Mouse (Mus musculus) ES-Bruce4 (cell line): ENCODE measurements around the gene Cwc15. TPM values are rescaled to one million over a fixed set of nuclear protein-coding genes. Genes with fewer than 3 reads are reported as not detected.
A peak's percentile ranks its signal among the peaks of the same experiment; 100 is the strongest.

ENCODE experiments used
- H3K27ac ChIP-seq: 2 replicates; pipeline ENCODE4 v1.5.1; 2012; ENCODE audit warnings: low read length, inconsistent platforms; ENCODE audit not compliant: insufficient read depth
- H3K27me3 ChIP-seq: 2 replicates; pipeline ENCODE4 v1.6.1; 2012; ENCODE audit warnings: mild to moderate bottlenecking, low read length, inconsistent platforms; ENCODE audit not compliant: control insufficient read depth, poor library complexity, insufficient read depth, severe bottlenecking
- H3K36me3 ChIP-seq: 2 replicates; pipeline ENCODE4 v1.6.1; 2012; ENCODE audit warnings: inconsistent platforms, mild to moderate bottlenecking, low read length, moderate library complexity; ENCODE audit not compliant: control insufficient read depth, poor library complexity, insufficient read depth, severe bottlenecking
- H3K4me1 ChIP-seq: one replicate; pipeline ENCODE4 v1.8.1; 2011; ENCODE audit warnings: low read length; ENCODE audit not compliant: control insufficient read depth, insufficient read depth
- H3K4me3 ChIP-seq: 2 replicates; pipeline ENCODE4 v1.5.1; 2011; ENCODE audit warnings: low read depth, mild to moderate bottlenecking, low read length
- H3K9ac ChIP-seq: 2 replicates; pipeline ENCODE4 v1.6.1; 2012; ENCODE audit warnings: low read depth, mild to moderate bottlenecking, inconsistent platforms; ENCODE audit not compliant: poor library complexity, severe bottlenecking
- H3K9me3 ChIP-seq: replicated peaks from 2 replicates; pipeline ENCODE4 v1.6.1; 2012; ENCODE audit warnings: mild to moderate bottlenecking, low read length, inconsistent platforms; ENCODE audit not compliant: control insufficient read depth, poor library complexity, insufficient read depth, severe bottlenecking
- CTCF ChIP-seq: IDR thresholded peaks from one replicate; pipeline ENCODE4 v1.8.1; 2011; ENCODE audit warnings: low read depth, low read length
- EP300 ChIP-seq: IDR thresholded peaks from 2 replicates; pipeline ENCODE4 v1.6.1; 2011; ENCODE audit warnings: low read depth, low read length; ENCODE audit not compliant: insufficient read depth
- POLR2A ChIP-seq: IDR thresholded peaks from one replicate; pipeline ENCODE4 v1.8.1; 2011; ENCODE audit warnings: low read length; ENCODE audit not compliant: insufficient read depth
- polyA plus RNA-seq: library from polyadenylated mRNA; stranded (reverse); fragments of >200 nt; gene quantifications from 2 replicates; pipeline ENCODE4 v1.2.4, GENCODE M21; 2011; ENCODE audit warnings: low read depth; ENCODE audit not compliant: missing spikeins, insufficient read depth, insufficient read length

Cwc15 gene
- polyA plus RNA-seq, 1 experiment, result 132 TPM

- H3K27ac ChIP-seq, result no peak overlapping the region
- TF ChIP-seq EP300 (no peak), CTCF (no peak), POLR2A (no peak)
Measured at GRCm38 (mm10) chr9:14500916-14501424, 553 bp downstream of the Cwc15 start.

GRCm38 (mm10) chr9:14512633-14513445, 12.4 kb downstream of the Cwc15 start:
- peaks cover 19% of the 10 kb centered on the region for H3K36me3 ChIP-seq

More at GRCm38 (mm10) chr9:14500916-14501424, 553 bp downstream of the Cwc15 start:
- Histone ChIP-seq H3K4me3 (peak overlapping the region; percentile 98), H3K36me3 (peaks cover 36% of the 10 kb centered on the region), H3K4me1 (no peaks in the 10 kb centered on the region), H3K9me3 (no peaks in the 10 kb centered on the region), H3K9ac (peak overlapping the region; percentile 69), H3K27me3 (no peaks in the 10 kb centered on the region)

GRCm38 (mm10) chr9:14517296-14517695, 16.9 kb downstream of the Cwc15 start:
- Histone ChIP-seq H3K27me3 (no peaks in the 10 kb centered on the region), H3K27ac (no peak overlapping the region), H3K9ac (no peak overlapping the region), H3K9me3 (no peaks in the 10 kb centered on the region), H3K4me1 (no peaks in the 10 kb centered on the region), H3K4me3 (no peak overlapping the region), H3K36me3 (no peaks in the 10 kb centered on the region)
- no peak for TF ChIP-seq EP300
- no peak for TF ChIP-seq CTCF
- no peak for TF ChIP-seq POLR2A

More at GRCm38 (mm10) chr9:14512633-14513445, 12.4 kb downstream of the Cwc15 start:
- Histone ChIP-seq H3K27ac (no peak overlapping the region), H3K4me1 (no peaks in the 10 kb centered on the region), H3K9ac (no peak overlapping the region), H3K9me3 (no peaks in the 10 kb centered on the region), H3K4me3 (no peak overlapping the region), H3K27me3 (no peaks in the 10 kb centered on the region)
- TF ChIP-seq POLR2A (no peak), CTCF (peak; percentile 63), EP300 (no peak)

- Histone ChIP-seq H3K27ac (no peak overlapping the region), H3K27me3 (no peaks in the 10 kb centered on the region), H3K4me3 (no peak overlapping the region), H3K9me3 (no peaks in the 10 kb centered on the region), H3K9ac (no peak overlapping the region), H3K4me1 (no peaks in the 10 kb centered on the region), H3K36me3 (no peaks in the 10 kb centered on the region)
- TF ChIP-seq CTCF, result no peak
- TF ChIP-seq EP300, result no peak
- no peak for TF ChIP-seq POLR2A
Measured at GRCm38 (mm10) chr9:14518105-14518504, 17.7 kb downstream of the Cwc15 start.

- Histone ChIP-seq H3K27me3 (no peaks in the 10 kb centered on the region), H3K9ac (no peak overlapping the region), H3K9me3 (no peaks in the 10 kb centered on the region), H3K36me3 (no peaks in the 10 kb centered on the region), H3K4me3 (no peak overlapping the region), H3K27ac (no peak overlapping the region), H3K4me1 (no peaks in the 10 kb centered on the region)
- no peak for TF ChIP-seq EP300
- no peak for TF ChIP-seq POLR2A
- TF ChIP-seq CTCF, result no peak
Measured at GRCm38 (mm10) chr9:14520971-14521670, 20.7 kb downstream of the Cwc15 start.

- TF ChIP-seq EP300 (no peak), POLR2A (no peak)
- no peaks in the 10 kb centered on the region for H3K36me3 ChIP-seq
- H3K27ac ChIP-seq, result no peak overlapping the region
- H3K4me3 ChIP-seq, result no peak overlapping the region
- no peaks in the 10 kb centered on the region for H3K9me3 ChIP-seq
- no peak overlapping the region for H3K9ac ChIP-seq
- no peaks in the 10 kb centered on the region for H3K27me3 ChIP-seq
- no peaks in the 10 kb centered on the region for H3K4me1 ChIP-seq
Measured at GRCm38 (mm10) chr9:14521695-14522094, 21.3 kb downstream of the Cwc15 start.
